Mouse (Mus musculus): ENCODE results near the gene Paip2b.

- TF ChIP-seq CTCF (conservative IDR thresholded peaks at IDR 0.05; ENCODE audit: low read length) (no peak), NANOG (IDR thresholded peaks at IDR 0.05; ENCODE audit: borderline replicate concordance, low read length) (no peak)
These were observed 34.9 kb upstream of the Paip2b start for GRCm38 (mm10) chr6:83866423-83866822.

Measured in E14TG2a.4 (cell line).